Mouse (Mus musculus): ENCODE measurements at regions not wholly inside any gene's neighbourhood (a gene's known extent, or its start where the extent isn't known, plus 50 kb on each side); places are given as distances from the start of the nearest gene placed in this dataset.

DNA sequence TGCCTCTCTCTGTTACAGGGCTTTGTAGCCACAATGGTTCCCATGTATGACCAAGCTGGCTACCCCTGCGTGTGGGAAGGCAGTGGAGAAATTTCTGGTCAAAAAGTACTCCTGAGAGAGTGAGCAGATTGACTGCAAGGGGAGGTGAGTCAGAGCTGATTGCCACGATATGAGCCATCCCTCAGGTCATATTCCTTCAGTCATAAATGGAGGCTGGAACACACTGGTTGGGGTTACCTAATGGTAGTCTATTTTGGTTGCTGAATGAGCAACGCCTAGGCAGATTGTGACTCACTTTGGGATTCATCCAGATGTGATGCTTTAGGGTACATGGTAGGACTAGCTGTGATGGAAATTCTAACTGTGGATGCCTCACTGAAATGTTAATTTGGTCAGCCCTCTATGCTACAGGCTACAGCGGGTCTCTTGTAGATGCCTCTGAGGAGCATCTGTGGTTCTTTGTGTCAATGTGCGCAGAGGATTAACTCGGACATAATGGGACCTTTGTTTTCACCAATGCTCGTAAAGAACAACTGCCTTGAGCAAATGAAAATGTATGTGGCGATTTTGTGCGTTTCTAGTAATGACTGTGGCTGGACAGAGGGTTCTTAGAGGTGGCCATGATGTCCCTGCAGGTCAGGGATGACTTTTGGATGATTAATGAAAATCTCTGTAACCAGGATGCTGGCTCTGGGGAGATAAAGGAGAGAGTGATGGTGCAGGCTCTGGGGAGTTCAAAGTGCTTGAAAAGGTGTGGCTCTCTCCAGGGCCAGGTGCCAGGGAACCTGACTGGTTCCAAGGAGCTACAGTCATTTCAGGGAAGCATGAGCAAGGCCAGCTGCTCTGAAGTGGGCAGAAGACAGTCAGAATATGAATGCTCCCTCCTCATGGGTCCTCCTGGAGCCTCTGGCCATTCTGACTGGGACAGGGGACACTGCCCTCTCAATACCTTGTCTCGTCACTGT lies 155.9 kb downstream of the Hhipl2 start:
- H3K27me3 ChIP-seq (ENCODE audit: control insufficient read depth, insufficient read depth, low read length, poor library complexity, severe bottlenecking), result no peaks in the 10 kb centered on the region

GRCm38 (mm10) chr1:183584861-183585260 lies 166.8 kb downstream of the Hhipl2 start:
- H3K27me3 ChIP-seq (ENCODE audit: control insufficient read depth, insufficient read depth, low read length, poor library complexity, severe bottlenecking), result no peaks in the 10 kb centered on the region
- DNase-seq (ENCODE audit: low read depth, low spot score), result no peak
- no peaks in the 10 kb centered on the region for H3K36me3 ChIP-seq (ENCODE audit: control insufficient read depth, insufficient read depth, low read length, poor library complexity, severe bottlenecking)

More for the DNA sequence above, 155.9 kb downstream of the Hhipl2 start:
- DNase-seq (ENCODE audit: low read depth, low spot score), result no peak
- no peaks in the 10 kb centered on the region for H3K36me3 ChIP-seq (ENCODE audit: control insufficient read depth, insufficient read depth, low read length, poor library complexity, severe bottlenecking)

DNA sequence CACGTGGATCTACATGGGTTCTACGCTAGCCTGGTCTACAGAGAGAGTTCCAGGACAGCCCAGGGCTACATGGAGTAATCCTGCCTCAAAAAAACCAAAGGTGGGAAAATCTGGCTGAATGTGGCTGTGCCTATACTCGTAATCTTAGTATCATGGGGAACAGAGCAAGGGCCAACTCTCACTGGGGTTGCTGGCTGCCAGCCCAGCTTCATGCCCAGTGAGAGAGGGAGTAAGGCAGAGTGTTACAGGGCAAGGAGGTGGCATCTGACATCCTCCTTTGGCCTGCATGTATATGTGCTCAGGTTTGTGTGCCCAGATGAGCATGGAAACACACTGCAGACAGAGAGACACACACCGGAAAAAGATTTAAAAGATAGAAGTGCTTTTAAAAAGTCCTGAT lies 168.4 kb downstream of the Hhipl2 start:
- Histone ChIP-seq H3K36me3 (ENCODE audit: control insufficient read depth, insufficient read depth, low read length, poor library complexity, severe bottlenecking) (no peaks in the 10 kb centered on the region), H3K27me3 (ENCODE audit: control insufficient read depth, insufficient read depth, low read length, poor library complexity, severe bottlenecking) (no peaks in the 10 kb centered on the region)
- DNase-seq (ENCODE audit: low read depth, low spot score), result no peak

DNA sequence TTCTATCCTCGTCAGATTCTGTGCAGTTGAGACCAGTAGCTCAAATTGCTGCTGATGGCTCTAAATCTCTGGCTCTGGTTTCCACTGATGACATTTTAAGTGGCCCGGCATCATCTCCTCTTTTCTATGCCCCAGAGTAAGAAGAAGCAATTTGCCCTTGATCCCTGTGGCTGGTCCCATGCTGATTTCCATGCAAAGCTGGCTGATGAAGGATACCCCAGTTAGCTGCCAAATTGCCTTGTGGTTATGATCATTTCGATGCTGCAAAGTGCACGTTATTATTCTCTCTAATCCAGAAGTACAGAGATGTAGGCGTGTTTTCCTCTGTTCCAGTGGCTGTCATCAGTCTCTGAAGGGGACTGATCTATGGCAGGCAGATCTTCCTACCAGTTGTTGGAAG lies 177.3 kb downstream of the Hhipl2 start:
- H3K36me3 ChIP-seq (ENCODE audit: control insufficient read depth, insufficient read depth, low read length, poor library complexity, severe bottlenecking), result no peaks in the 10 kb centered on the region
- DNase-seq (ENCODE audit: low read depth, low spot score), result no peak

DNA sequence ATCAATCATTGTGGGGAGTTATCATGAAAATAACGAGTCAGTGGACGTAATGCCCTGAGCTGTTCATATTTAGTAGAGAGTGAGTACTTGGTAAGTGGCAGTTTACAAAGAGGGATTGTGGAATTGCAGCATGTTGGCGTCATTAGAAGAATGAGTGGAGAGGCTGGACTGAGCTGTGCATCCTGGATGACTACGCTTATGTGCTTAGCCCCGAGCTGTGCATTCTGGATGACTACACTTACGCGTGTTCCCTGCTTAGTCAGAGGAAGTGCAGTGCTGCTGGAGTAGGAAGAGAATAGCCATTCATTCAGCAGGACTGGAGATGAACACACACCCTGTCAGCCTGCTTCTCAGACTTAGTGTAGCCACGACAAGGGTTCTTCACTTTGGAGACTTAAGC lies 182.5 kb downstream of the Hhipl2 start:
- H3K27me3 ChIP-seq (ENCODE audit: control insufficient read depth, insufficient read depth, low read length, poor library complexity, severe bottlenecking), result no peaks in the 10 kb centered on the region
- DNase-seq (ENCODE audit: low read depth, low spot score), result no peak
- H3K36me3 ChIP-seq (ENCODE audit: control insufficient read depth, insufficient read depth, low read length, poor library complexity, severe bottlenecking), result no peaks in the 10 kb centered on the region

More for the DNA sequence above, 177.3 kb downstream of the Hhipl2 start:
- no peaks in the 10 kb centered on the region for H3K27me3 ChIP-seq (ENCODE audit: control insufficient read depth, insufficient read depth, low read length, poor library complexity, severe bottlenecking)

DNA sequence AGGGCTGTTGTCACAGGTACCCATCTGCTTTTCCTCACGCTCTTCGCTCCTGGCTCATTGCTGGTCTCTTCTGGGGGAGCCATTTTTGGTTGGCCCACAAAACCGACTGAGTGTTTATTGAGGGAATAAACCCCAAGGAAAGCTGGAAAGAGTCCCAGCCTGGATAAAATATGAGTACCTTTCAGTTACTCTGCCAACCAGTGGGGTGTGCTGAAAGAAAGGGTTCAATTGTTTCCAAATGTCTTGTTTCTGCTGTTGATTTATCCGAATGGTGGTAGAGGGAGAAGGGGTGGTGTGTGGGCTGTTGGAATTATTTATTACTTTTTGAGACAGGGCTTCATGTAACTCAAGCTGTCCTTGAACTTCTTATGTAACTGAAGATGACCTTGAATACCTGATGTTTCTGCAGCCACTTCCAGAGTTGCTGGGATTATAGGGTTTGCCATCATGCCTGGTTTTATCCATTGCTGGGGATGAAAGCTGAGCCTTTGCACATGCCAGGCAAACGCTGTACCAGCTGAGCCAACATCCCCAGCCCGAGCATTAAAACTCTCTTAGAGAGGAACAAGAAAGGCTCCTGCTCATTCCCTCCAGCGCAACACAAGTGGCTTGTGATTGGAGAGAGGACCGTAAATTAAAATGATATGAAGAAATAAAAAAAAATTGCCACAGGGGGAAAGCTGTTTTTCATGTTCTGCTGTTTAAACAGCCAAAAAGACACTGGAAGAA lies 194.1 kb downstream of the Hhipl2 start:
- Histone ChIP-seq H3K36me3 (ENCODE audit: control insufficient read depth, insufficient read depth, low read length, poor library complexity, severe bottlenecking) (no peaks in the 10 kb centered on the region), H3K27me3 (ENCODE audit: control insufficient read depth, insufficient read depth, low read length, poor library complexity, severe bottlenecking) (no peaks in the 10 kb centered on the region)
- DNase-seq (ENCODE audit: low read depth, low spot score), result no peak

DNA sequence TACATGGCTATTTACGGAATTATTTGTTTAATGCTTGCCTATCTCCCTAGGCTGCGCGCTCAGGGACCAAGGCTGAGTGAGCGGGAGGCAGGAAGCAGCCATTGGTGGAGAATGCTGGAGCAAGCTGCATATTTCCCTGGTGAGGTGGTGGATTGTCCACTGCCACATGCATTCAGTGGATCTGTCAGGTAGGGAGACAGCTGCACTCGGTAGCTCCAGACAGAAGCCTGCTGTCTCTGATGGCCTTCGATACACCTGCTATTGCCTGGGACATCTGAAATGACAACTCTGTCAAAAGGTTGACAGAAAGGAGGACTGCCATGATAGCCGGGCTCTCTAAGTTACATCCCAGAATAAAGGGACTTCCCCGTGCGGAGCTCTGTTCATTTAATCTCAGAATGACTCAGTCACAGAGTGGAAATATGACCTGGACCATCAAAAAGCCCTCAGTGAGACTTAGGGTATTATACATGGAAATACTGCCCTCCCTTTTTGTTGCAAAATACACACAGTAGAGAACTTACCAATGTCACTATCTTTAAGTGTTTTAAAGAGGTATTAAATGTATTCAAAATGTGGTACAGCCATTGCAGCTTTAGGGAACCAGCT lies 201.5 kb downstream of the Hhipl2 start:
- no peaks in the 10 kb centered on the region for H3K36me3 ChIP-seq (ENCODE audit: control insufficient read depth, insufficient read depth, low read length, poor library complexity, severe bottlenecking)
- no peak for DNase-seq (ENCODE audit: low read depth, low spot score)
- no peaks in the 10 kb centered on the region for H3K27me3 ChIP-seq (ENCODE audit: control insufficient read depth, insufficient read depth, low read length, poor library complexity, severe bottlenecking)

GRCm38 (mm10) chr1:183622341-183622740 lies 204.3 kb downstream of the Hhipl2 start:
- no peaks in the 10 kb centered on the region for H3K36me3 ChIP-seq (ENCODE audit: control insufficient read depth, insufficient read depth, low read length, poor library complexity, severe bottlenecking)
- no peak for DNase-seq (ENCODE audit: low read depth, low spot score)
- no peaks in the 10 kb centered on the region for H3K27me3 ChIP-seq (ENCODE audit: control insufficient read depth, insufficient read depth, low read length, poor library complexity, severe bottlenecking)

DNA sequence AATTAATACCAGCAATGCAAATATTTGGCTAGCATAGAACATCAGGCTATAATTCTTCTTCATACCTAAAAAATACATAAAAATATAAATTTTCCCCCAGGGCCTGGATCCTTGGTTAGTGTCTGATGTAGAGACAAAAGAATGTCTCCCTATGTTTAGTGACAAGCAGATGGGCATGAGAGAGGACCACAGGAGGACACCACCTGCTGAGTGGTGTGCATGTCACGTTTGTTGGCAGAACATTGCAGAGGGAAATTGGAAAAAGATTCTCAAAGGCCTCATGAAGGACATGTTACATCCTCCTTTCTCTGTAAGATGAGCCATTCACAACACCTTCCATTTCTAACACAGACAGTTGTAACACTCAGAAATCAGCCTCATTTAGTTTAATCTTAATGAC lies 206.3 kb downstream of the Hhipl2 start:
- no peaks in the 10 kb centered on the region for H3K36me3 ChIP-seq (ENCODE audit: control insufficient read depth, insufficient read depth, low read length, poor library complexity, severe bottlenecking)
- H3K27me3 ChIP-seq (ENCODE audit: control insufficient read depth, insufficient read depth, low read length, poor library complexity, severe bottlenecking), result no peaks in the 10 kb centered on the region
- no peak for DNase-seq (ENCODE audit: low read depth, low spot score)

DNA sequence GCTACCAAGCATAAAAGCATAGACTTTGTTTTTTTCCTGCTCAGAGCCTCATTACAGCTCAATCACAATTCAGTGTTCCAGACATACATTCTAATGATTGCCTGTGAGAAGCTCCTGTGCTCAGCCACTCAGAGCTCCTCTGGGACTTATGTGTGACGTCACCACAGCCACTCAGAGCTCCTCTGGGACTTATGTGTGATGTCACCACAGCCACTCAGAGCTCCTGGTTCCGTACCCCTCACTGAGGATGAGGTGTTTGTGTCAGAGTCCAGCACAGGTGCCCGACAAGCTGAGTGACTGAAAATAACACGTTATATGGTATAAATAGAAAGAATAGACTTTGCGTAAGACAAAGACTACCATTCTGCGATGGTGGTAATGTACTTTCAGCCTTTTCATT lies 215.8 kb downstream of the Hhipl2 start:
- no peaks in the 10 kb centered on the region for H3K36me3 ChIP-seq (ENCODE audit: control insufficient read depth, insufficient read depth, low read length, poor library complexity, severe bottlenecking)
- no peaks in the 10 kb centered on the region for H3K27me3 ChIP-seq (ENCODE audit: control insufficient read depth, insufficient read depth, low read length, poor library complexity, severe bottlenecking)
- peak; percentile 54 for DNase-seq (ENCODE audit: low read depth, low spot score)

GRCm38 (mm10) chr1:183634836-183635235 lies 216.8 kb downstream of the Hhipl2 start:
- Histone ChIP-seq H3K27me3 (ENCODE audit: control insufficient read depth, insufficient read depth, low read length, poor library complexity, severe bottlenecking) (no peaks in the 10 kb centered on the region), H3K36me3 (ENCODE audit: control insufficient read depth, insufficient read depth, low read length, poor library complexity, severe bottlenecking) (no peaks in the 10 kb centered on the region)
- DNase-seq (ENCODE audit: low read depth, low spot score), result no peak

DNA sequence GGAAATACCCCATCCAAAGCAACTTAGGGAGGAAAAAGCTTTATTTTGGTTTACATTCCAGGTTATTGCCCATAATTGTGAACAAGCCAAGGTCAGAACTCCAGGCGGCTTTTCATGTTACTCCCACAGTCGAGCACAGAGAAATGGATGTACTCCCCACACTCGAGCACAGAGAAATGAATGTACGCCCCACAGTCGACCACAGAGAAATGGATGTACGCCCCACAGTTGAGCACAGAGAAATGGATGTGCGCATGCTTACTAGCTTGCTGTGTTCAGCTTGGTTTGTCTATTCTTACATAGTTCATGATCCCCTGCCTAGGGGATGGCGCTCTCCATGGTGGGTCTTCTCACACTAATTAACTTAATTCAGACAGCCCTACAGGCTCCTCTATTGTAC lies 219.2 kb downstream of the Hhipl2 start:
- H3K27me3 ChIP-seq (ENCODE audit: control insufficient read depth, insufficient read depth, low read length, poor library complexity, severe bottlenecking), result no peaks in the 10 kb centered on the region
- H3K36me3 ChIP-seq (ENCODE audit: control insufficient read depth, insufficient read depth, low read length, poor library complexity, severe bottlenecking), result no peaks in the 10 kb centered on the region
- DNase-seq (ENCODE audit: low read depth, low spot score), result no peak

GRCm38 (mm10) chr1:183639332-183639731 lies 221.3 kb downstream of the Hhipl2 start:
- H3K27me3 ChIP-seq (ENCODE audit: control insufficient read depth, insufficient read depth, low read length, poor library complexity, severe bottlenecking), result no peaks in the 10 kb centered on the region
- no peak for DNase-seq (ENCODE audit: low read depth, low spot score)
- no peaks in the 10 kb centered on the region for H3K36me3 ChIP-seq (ENCODE audit: control insufficient read depth, insufficient read depth, low read length, poor library complexity, severe bottlenecking)

DNA sequence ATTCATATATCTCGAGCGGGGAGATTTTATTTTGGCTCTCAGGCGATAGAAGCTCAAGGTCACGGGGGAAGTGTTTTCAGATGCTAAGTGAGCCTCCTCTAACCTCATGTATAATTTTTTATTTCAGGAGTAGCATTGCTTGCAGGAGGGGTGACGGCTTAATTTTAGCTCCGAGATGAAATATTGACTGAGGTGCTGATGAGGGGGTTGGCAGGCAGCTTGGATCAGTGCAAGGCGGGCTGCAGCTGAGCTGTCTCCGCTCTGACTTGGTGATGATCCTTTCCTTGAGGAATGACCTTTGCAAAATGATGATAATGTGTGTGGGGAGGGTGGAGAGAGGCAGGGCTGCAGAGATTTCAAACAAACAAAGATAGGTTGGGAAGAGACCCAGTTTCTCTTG lies 222.6 kb downstream of the Hhipl2 start:
- Histone ChIP-seq H3K27me3 (ENCODE audit: control insufficient read depth, insufficient read depth, low read length, poor library complexity, severe bottlenecking) (no peaks in the 10 kb centered on the region), H3K36me3 (ENCODE audit: control insufficient read depth, insufficient read depth, low read length, poor library complexity, severe bottlenecking) (no peaks in the 10 kb centered on the region)
- DNase-seq (ENCODE audit: low read depth, low spot score), result no peak

DNA sequence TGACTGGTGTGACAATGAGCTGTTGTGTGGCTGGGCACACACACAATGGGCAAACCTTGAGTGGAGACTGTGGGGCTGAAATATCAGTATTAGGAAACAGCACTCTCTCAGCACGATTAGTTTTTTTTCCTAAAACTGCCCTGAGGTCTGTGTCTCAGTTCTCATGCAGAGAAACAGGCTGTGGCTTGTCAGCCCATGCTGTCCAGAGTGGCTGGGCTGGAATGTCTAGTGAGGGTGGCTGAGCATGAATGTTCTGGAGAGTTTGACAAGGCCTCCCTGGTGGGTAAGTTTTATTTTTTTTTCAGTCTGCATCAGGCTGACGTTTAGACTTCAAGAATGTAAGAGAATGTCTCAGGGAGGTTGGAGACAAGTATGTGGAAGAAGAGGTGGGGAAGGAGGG lies 226.0 kb downstream of the Hhipl2 start:
- DNase-seq (ENCODE audit: low read depth, low spot score), result no peak
- Histone ChIP-seq H3K27me3 (ENCODE audit: control insufficient read depth, insufficient read depth, low read length, poor library complexity, severe bottlenecking) (no peaks in the 10 kb centered on the region), H3K36me3 (ENCODE audit: control insufficient read depth, insufficient read depth, low read length, poor library complexity, severe bottlenecking) (no peaks in the 10 kb centered on the region)
